Mouse (Mus musculus) liver, embryonic 14.5 days (tissue): ENCODE measurements around the gene Src. TPM values are rescaled to one million over a fixed set of nuclear protein-coding genes. Genes with fewer than 3 reads are reported as not detected.

Source experiments
- ATAC-seq: fragments of 200-750 bp; cut with Nextera tagmentation; 2 replicates; pipeline ENCODE4 v1.8.0; 2017; ENCODE audit warnings: moderate number of reproducible peaks, mild to moderate bottlenecking, moderate library complexity; ENCODE audit not compliant: insufficient read depth
- DNase-seq, 3 experiments: peaks; one replicate each; pipeline ENCODE4 v3.0.0-alpha.2; 2012 to 2013; ENCODE audit warnings: low read depth in 3 of 3, low spot score in 3 of 3
- H3K27ac ChIP-seq: fragments of 300-500 bp; sonication (generic); 2 replicates; pipeline ENCODE4 v1.5.1; 2014; ENCODE audit warnings: moderate library complexity, mild to moderate bottlenecking, control low read depth, inconsistent platforms
- H3K27me3 ChIP-seq: fragments of 300-500 bp; sonication (generic); 2 replicates; pipeline ENCODE4 v1.6.1; 2014; ENCODE audit warnings: mild to moderate bottlenecking, low read length, moderate library complexity; ENCODE audit not compliant: control insufficient read depth, insufficient read depth
- H3K36me3 ChIP-seq: fragments of 300-500 bp; sonication (generic); replicated peaks from 2 replicates; pipeline ENCODE4 v1.6.1; 2014; ENCODE audit warnings: low read depth; ENCODE audit not compliant: control insufficient read depth, insufficient read depth
- H3K4me1 ChIP-seq, 2 experiments: fragments of 200-500 bp in 1 of 2; fragments of 300-500 bp in 1 of 2; sonication (generic) in 1 of 2; replicated peaks; 2 replicates each; pipeline ENCODE4 v1.6.1; 2012 to 2014; ENCODE audit warnings: antibody characterized with exemption in 1 of 2, inconsistent platforms in 1 of 2, low read length in 1 of 2; ENCODE audit not compliant: control insufficient read depth in 2 of 2, insufficient read depth in 2 of 2
- H3K4me2 ChIP-seq: fragments of 300-500 bp; sonication (generic); 2 replicates; pipeline ENCODE4 v1.6.1; 2014; ENCODE audit warnings: low read depth, mild to moderate bottlenecking, control low read depth, moderate library complexity
- H3K4me3 ChIP-seq, 2 experiments: fragments of 200-500 bp in 1 of 2; fragments of 300-500 bp in 1 of 2; sonication (generic) in 1 of 2; 2 replicates each; pipeline ENCODE4 v1.5.1; 2012 to 2014; ENCODE audit warnings: low read depth in 2 of 2, low read length in 2 of 2, mild to moderate bottlenecking in 2 of 2, control low read depth in 1 of 2, inconsistent platforms in 1 of 2, moderate library complexity in 1 of 2; ENCODE audit not compliant: insufficient read depth in 1 of 2
- H3K9ac ChIP-seq: fragments of 300-500 bp; sonication (generic); replicated peaks from 2 replicates; pipeline ENCODE4 v1.6.1; 2014; ENCODE audit warnings: mild to moderate bottlenecking, control low read depth, moderate library complexity
- H3K9me3 ChIP-seq: fragments of 300-500 bp; sonication (generic); 2 replicates; pipeline ENCODE4 v1.6.1; 2016; ENCODE audit warnings: low read length, mixed read lengths; ENCODE audit not compliant: control insufficient read depth
- CTCF ChIP-seq: IDR thresholded peaks from 2 replicates; pipeline ENCODE4 v1.5.1; 2016; ENCODE audit warnings: antibody characterized with exemption, low read depth, control low read depth
- EP300 ChIP-seq: IDR thresholded peaks from 2 replicates; pipeline ENCODE4 v1.6.1; 2016; ENCODE audit warnings: antibody characterized with exemption, low read depth
- WGBS: fragments of 180-500 bp; shearing (Covaris S2); extraction: QIAGEN DNeasy Blood & Tissue Kit; methylation state at CpG from one replicate; pipeline ENCODE4 v1.1.7; 2014; ENCODE audit not compliant: insufficient replicate concordance; 5-methylcytosine and 5-hydroxymethylcytosine counted together
- polyA plus RNA-seq, 2 experiments: library from polyadenylated mRNA; depleted of rRNA in 1 of 2; stranded (reverse) in 1 of 2; unstranded in 1 of 2; fragments of >200 nt; fragmentation: Nextera tagmentation in 1 of 2; extraction: Ambion mirVana in 1 of 2; gene quantifications; 2 replicates each; pipeline versions ENCODE4 v1.2.1 to v1.2.3; 2012 to 2014

The Src gene
- polyA plus RNA-seq, 2 experiments, result 0.90 to 2.3 TPM

DNA sequence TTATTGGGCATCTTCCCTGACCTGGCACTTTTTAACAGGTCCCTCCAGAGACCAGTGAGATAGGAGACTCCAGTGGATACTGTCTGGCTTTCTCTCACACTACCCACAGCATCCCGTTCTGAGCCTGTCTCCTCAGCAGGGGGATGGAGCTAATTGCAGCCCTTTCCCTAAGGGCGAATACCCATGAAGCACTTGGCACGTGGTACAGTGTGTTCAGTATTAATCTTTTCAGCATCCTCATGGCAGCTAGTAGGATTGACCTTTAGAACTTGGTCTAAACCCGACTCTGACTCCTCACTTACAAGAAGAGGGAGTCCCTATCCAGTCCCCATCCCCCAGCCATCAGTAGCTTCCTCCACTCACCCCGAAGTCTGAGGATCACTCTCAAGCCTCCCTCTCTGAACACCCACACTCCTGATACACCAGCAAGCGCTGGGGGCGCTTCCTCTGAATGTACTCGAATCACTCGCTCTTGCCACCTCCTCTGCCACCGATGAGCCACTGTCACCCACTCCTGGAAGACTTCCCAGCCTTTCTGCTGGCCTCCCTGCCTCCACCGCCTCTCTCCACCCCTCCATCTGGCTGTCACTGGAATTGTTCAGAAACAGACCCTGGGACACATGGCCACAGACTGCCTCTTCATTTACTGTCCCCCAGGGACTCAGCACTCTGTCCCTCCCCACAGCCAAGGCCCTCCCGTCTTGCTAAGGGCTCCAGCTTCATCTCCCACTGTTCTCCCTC, 8.3 kb upstream of the Src start:
- DNase-seq, result no peak
- no peak for TF ChIP-seq EP300
- no peak for TF ChIP-seq CTCF

DNA sequence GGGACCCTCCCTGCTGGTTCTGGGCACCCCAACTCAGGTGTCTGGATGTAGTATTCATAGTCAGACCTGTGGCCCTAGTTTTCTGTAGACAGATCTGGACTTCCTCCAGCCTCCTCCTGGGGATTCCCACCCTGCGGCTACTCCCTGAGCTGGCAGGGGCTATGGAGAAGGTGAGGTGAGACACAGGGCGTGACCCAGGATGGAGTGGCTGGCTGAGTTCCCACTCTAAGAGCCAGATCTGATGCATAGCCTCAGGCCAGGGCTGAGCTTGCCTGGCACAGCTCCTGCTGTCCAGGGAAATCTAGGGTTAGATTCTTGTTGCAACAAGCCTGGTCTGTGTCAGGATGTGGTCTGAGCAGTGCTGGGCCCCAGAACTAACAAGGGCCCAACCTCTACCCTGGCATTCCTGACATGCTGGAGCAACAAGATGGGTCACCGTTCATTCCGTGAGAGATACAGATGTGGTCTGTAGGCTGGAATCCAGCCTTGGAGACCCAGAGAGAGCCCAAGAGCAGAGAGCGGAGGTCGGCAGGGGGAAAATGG, 7.0 kb upstream of the Src start:
- no peak overlapping the region for H3K27ac ChIP-seq
- no peak overlapping the region for H3K4me3 ChIP-seq
- H3K36me3 ChIP-seq, result no peaks in the 10 kb centered on the region
- no peak for ATAC-seq
- no peaks in the 10 kb centered on the region for H3K4me1 ChIP-seq
- no peak for DNase-seq
- no peaks in the 10 kb centered on the region for H3K9me3 ChIP-seq
- H3K27me3 ChIP-seq, result no peaks in the 10 kb centered on the region
- 70% methylated on average over 6 of the region's 6 CpGs for WGBS
- no peak overlapping the region for H3K9ac ChIP-seq
- TF ChIP-seq EP300 (no peak), CTCF (no peak)
- no peak overlapping the region for H3K4me2 ChIP-seq

More for the DNA sequence above, 8.3 kb upstream of the Src start:
- no peak overlapping the region for H3K4me2 ChIP-seq
- H3K9me3 ChIP-seq, result no peaks in the 10 kb centered on the region
- H3K4me3 ChIP-seq, result no peak overlapping the region
- H3K36me3 ChIP-seq, result no peaks in the 10 kb centered on the region
- WGBS, result 56% methylated on average over 12 of the region's 12 CpGs
- H3K9ac ChIP-seq, result no peak overlapping the region
- H3K4me1 ChIP-seq, result no peaks in the 10 kb centered on the region
- no peaks in the 10 kb centered on the region for H3K27me3 ChIP-seq
- H3K27ac ChIP-seq, result no peak overlapping the region
- ATAC-seq, result no peak

DNA sequence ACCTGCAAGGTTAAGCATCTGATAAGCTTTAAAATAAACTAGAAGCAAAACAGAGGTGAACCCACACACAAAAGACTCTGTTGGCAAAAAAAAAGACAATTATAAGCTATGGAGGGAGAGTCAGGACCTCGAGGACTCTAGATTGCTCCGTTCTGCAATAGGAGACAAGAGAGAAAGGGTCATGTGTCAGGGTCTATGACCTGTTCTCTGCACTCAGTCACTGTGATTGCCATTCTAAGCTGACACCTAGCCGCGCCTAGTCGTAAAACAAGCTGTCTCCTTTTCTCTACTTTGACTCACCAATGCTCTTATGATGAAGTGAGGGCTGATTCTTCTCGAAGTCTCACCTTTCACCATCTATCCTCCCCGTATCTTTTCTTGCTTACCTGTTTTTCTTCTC, 5.7 kb upstream of the Src start:
- Histone ChIP-seq H3K4me2 (no peak overlapping the region), H3K4me1 (no peaks in the 10 kb centered on the region), H3K36me3 (no peaks in the 10 kb centered on the region), H3K9ac (no peak overlapping the region), H3K27me3 (no peaks in the 10 kb centered on the region), H3K27ac (no peak overlapping the region), H3K9me3 (no peaks in the 10 kb centered on the region), H3K4me3 (no peak overlapping the region)
- WGBS, result 65% methylated on average over 7 of the region's 7 CpGs
- no peak for ATAC-seq
- no peak for DNase-seq
- TF ChIP-seq EP300 (no peak), CTCF (no peak)

DNA sequence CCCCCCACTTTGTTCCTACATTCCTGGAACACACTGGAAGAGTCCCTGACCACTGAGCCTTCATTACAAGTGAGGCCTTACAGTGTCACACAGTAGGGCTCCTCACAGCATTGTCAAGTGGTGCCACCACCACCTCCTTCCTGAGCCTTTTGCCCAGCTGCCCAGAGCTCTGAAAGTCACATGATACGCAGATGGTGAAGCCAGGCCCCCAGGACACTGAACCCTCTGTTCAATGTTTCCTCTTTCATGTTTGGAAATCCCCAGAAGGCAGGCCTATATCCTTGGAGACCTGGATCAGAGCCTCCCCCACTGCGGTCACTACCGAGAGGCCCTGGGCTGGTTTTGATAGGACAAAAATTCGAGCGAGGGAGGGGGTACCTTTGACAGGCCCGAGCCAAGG, 1.0 kb upstream of the Src start:
- Histone ChIP-seq H3K9me3 (no peaks in the 10 kb centered on the region), H3K27ac (no peak overlapping the region), H3K27me3 (no peaks in the 10 kb centered on the region), H3K4me3 (no peak overlapping the region), H3K4me2 (no peak overlapping the region), H3K36me3 (no peaks in the 10 kb centered on the region), H3K4me1 (no peaks in the 10 kb centered on the region), H3K9ac (no peak overlapping the region)
- WGBS, result 59% methylated on average over 6 of the region's 6 CpGs
- no peak for DNase-seq
- TF ChIP-seq EP300 (no peak), CTCF (no peak)
- ATAC-seq, result no peak

DNA sequence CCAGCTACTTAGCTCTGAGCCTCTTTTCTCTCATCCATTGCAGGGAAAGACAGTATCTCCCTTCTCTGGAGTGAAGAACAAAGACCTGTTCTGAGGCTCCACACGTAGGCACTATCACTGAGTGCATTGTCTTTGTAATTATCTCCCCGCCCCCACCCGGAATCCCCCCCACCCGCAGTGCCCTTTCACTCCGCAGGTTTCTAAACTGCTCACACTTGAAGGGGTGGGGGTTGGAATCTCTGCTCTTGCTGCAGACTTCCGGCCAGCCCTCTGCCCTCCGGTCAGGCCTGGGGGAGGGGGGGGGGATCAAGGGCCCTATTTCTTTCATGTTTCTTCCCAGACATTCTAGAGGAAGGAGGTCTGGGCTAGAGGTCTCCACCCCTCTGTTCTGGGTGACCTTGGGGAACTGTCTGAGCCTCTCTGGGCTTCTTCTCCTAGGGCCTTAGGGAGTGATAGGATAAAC, 396 bp downstream of the Src start:
- no peak for ATAC-seq
- 5% methylated on average over 7 of the region's 7 CpGs for WGBS
- Histone ChIP-seq H3K36me3 (no peaks in the 10 kb centered on the region), H3K9me3 (no peaks in the 10 kb centered on the region), H3K4me1 (peaks cover 0 to 5% of the 10 kb centered on the region in 2 experiments; a peak in 1 of 4 replicates), H3K27ac (no peak overlapping the region), H3K27me3 (peaks cover 4% of the 10 kb centered on the region; the same call in 1 of the 2 replicates), H3K4me2 (no peak overlapping the region), H3K4me3 (no peak overlapping the region), H3K9ac (no peak overlapping the region)
- DNase-seq, result no peak
- TF ChIP-seq CTCF, result no peak
- TF ChIP-seq EP300, result no peak
